Mouse (Mus musculus) spleen, adult 2 months (tissue): ENCODE results near the gene Olfr559.

Experiments
- CTCF ChIP-seq: fragments of 200-500 bp; IDR thresholded peaks from 2 replicates; pipeline ENCODE4 v1.5.1; 2011; ENCODE audit warnings: mild to moderate bottlenecking, inconsistent platforms; ENCODE audit not compliant: insufficient read depth, insufficient read length, insufficient replicate concordance; ENCODE audit errors: extremely low read depth
- POLR2A ChIP-seq: fragments of 200-500 bp; IDR thresholded peaks from 2 replicates; pipeline ENCODE4 v1.6.1; 2011; ENCODE audit warnings: low read depth, low read length, inconsistent platforms

DNA sequence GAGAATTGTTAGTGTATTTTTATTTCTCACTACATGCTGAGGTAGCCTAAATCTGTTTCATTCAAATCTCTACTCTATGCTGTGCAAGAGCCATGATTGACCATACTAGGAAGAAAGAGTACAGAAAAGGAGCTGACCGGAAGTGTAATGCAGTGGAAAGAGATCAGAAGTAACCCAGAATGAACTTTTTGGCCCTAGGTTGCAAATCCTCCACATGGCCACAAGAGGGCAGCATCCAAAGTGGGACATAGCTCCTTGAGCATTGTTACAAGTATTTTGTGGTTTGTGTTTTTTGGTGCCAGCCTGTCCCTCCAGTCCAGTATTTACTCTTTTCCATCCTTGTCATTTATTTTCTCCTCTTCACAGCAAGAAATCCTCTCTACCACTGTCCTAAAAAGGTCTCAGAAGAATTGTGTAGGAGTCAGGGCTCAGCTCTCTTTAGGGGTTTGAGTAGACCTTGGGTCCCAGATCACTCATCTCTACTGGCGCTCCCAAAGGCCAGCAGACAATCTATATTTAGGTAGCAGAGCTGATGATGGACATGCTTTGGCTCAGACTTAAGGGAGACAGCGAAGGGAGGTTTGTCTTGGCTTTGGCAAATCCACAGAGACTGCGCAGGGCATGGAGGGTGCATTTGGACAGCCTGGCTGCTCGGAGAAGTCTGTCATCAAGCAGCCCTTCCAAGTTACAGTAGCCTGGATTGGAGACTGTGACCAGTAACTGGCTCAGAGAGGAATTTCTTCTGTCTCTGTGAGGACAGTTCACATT lies 31.7 kb downstream of the Olfr559 start, which contains the start of gene Olfr557:
- TF ChIP-seq CTCF (peak; percentile 77; the same call in 1 of the 2 replicates), POLR2A (no peak)
